Mouse (Mus musculus) skeletal muscle tissue, adult 2 months (tissue): ENCODE data around the gene Il31ra.

Experiments used
- DNase-seq: peaks from one replicate; pipeline ENCODE4 v3.0.0-alpha.2; 2012; ENCODE audit warnings: low read depth, low spot score

Il31ra gene

GRCm38 (mm10) chr13:112508487-112508886 lies 85.7 kb downstream of the Il31ra start:
- DNase-seq, result no peak

- DNase-seq, result no peak
Observed at GRCm38 (mm10) chr13:112507691-112508090, 86.5 kb downstream of the Il31ra start.

- no peak for DNase-seq
Observed at GRCm38 (mm10) chr13:112506766-112507165, 87.4 kb downstream of the Il31ra start.

- DNase-seq, result no peak
Observed at GRCm38 (mm10) chr13:112505436-112505835, 88.7 kb downstream of the Il31ra start.

GRCm38 (mm10) chr13:112503846-112504245 lies 90.3 kb downstream of the Il31ra start:
- no peak for DNase-seq

- no peak for DNase-seq
Observed at GRCm38 (mm10) chr13:112500466-112500865, 93.7 kb downstream of the Il31ra start.

- DNase-seq, result no peak
Observed at GRCm38 (mm10) chr13:112500027-112500426, 94.1 kb downstream of the Il31ra start.

- no peak for DNase-seq
Observed at GRCm38 (mm10) chr13:112494590-112494989, 99.6 kb downstream of the Il31ra start.

- no peak for DNase-seq
Observed at GRCm38 (mm10) chr13:112492285-112492678, 101.9 kb downstream of the Il31ra start.

- no peak for DNase-seq
Observed at GRCm38 (mm10) chr13:112491636-112492284, 102.4 kb downstream of the Il31ra start.

- DNase-seq, result no peak
Observed at GRCm38 (mm10) chr13:112490036-112490435, 104.1 kb downstream of the Il31ra start.

GRCm38 (mm10) chr13:112486676-112487075 lies 107.5 kb downstream of the Il31ra start:
- DNase-seq, result no peak

- no peak for DNase-seq
Observed at GRCm38 (mm10) chr13:112486236-112486635, 107.9 kb downstream of the Il31ra start.

- no peak for DNase-seq
Observed at GRCm38 (mm10) chr13:112483015-112483414, 111.1 kb downstream of the Il31ra start.

- DNase-seq, result no peak
Observed at GRCm38 (mm10) chr13:112482525-112482924, 111.6 kb downstream of the Il31ra start.

GRCm38 (mm10) chr13:112479926-112480325 lies 114.2 kb downstream of the Il31ra start:
- no peak for DNase-seq

- no peak for DNase-seq
Observed at GRCm38 (mm10) chr13:112479032-112479431, 115.1 kb downstream of the Il31ra start.

GRCm38 (mm10) chr13:112473757-112474755 lies 120.1 kb downstream of the Il31ra start:
- DNase-seq, result no peak

- DNase-seq, result no peak
Observed at GRCm38 (mm10) chr13:112472401-112473023, 121.6 kb downstream of the Il31ra start.

GRCm38 (mm10) chr13:112471201-112471600 lies 123.0 kb downstream of the Il31ra start:
- DNase-seq, result no peak
